Mouse (Mus musculus) mesoderm, embryonic 11.5 days (tissue): ENCODE measurements at regions not wholly inside any gene's neighbourhood (a gene's known extent, or its start where the extent isn't known, plus 50 kb on each side); places are given as distances from the start of the nearest gene placed in this dataset.
"Not testable (repeated sequence)": the region's sequence is repeated elsewhere in the genome, so short reads cannot be mapped to it uniquely, and the experiment has no call there.

Experiments used
- DNase-seq: peaks from one replicate; pipeline ENCODE4 v3.0.0-alpha.2; 2012; ENCODE audit warnings: low read depth, low spot score

DNA sequence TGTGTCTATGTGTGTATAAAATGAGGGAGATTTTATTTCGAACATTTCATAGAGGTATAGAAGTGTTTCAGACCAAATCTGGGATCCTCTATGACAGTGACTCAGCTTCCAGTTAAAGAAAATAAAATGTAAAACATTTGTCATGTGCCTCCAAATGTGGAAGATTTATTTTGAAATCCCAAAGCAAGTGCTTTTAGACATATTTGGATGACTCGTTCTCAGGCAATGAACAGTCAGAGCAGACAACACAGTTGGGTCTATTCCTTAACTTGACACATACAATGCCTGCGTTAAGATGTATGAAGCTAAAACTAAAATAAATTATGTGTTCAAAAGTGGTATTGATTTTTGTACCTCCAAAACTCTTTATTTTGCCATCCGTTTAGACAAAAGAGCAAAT, 830.4 kb upstream of the Grm7 start:
- DNase-seq: no peak

DNA sequence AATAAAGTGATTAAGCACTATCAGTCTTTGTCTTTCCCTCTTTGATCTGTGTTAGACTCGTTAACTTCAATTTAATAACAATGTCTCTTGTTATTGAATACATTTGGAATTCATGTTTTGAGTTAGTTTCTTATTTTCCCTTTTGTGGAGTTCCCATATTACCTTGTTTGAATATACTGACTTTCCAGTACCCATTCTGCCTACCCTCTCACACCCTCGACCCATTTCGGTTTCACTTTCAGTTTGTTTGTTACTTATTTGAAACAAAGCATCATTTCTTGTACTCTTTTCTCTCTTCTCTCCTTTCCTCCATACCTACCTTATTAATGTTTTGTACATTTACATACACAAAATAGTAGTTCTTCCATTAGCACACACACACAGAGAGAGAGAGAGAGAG, 797.1 kb upstream of the Grm7 start:
- no peak for DNase-seq

DNA sequence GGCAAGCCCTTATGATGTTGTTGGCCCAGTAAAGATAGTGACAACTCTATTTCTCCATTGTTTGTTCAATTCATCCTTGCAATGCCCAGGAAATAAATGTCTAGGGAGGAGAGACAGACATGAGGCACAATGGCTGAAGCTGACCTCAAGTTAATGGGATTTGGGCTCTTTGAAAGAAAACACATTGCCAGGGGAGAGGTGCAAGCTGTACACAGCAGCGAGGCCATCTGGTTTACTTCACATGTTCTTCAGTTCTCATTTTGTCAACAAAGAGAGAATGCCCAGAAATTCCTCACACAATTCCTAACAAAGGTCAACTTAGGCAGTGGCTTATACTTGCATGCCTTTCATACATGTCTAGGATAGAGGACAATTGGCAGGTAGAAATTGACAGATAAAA, 789.6 kb upstream of the Grm7 start:
- no peak for DNase-seq

DNA sequence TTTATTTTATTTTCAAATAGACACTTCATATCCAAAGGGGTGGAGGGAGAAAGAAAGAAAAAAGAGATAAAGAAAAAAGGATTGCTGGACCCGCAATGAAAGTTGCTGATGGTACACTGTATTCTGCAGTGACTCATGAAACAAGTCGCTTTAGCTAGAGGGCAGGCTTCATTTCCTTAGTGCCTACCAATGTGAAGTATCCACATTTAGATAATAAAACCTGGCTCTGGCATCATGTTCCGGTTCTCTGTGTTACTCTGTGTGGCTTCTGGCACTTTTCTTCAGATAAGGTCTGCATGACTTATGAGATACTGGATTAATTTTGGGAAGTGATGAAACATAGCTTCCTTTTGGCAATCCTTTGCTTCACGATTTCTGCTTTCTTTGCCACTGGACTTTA, 782.0 kb upstream of the Grm7 start:
- DNase-seq: no peak

DNA sequence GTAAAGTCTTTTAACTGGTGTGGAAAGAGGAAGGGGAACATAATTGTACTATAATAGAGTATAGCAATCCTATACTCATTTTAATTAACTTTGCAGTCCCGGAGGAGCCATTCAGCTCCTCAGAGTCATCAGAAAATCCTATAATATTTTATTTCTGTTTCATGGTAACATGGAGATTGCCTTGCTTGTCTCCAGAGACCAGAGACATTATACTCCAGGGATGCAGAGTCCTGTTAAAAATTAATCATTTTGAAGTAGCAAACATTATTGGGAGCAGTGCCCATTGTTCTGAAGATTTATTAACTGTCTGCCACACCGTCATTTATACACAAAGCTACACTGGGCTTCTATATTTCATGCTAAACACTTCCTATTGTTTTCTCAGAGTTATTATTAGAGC, 771.2 kb upstream of the Grm7 start:
- peak; percentile 45 for DNase-seq

DNA sequence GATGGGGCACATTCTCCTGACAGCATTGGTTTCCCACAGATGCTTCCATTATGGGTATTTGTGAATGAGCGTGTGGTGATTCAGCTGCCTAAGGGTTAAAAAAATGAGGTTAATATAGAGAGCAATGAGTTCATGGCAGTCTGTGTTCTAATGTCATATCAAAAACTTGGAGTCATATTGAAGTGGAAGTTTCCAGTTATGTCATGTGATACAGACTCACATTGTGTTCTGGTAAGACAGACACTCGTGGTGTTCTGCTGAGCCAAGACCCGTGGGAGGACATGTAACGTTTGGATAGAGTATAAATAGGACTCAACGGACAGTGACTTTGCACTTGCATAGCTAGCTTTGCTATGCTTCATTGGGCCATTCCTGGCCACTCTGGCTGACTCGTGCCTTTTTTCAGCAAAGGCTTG, 770.7 kb upstream of the Grm7 start:
- DNase-seq: peak; percentile 5

DNA sequence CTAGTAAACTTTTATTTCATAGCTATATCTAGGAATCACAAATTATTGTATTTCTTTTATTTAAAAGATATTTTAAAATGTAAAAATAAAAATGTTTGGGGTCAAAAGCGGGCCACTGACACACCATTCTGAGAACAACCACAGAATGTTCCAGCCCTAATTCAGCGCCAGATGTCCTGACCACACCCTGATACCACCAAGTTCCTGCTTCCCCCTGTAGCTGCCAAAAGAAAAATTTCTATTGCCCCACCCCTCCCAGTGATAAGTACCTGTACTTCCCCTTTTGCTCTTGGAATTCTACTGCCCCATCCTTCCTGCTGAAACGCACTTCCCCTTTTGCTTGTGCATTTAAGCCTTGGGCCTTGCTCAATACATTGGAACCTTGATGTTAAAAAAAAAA, 769.8 kb upstream of the Grm7 start:
- DNase-seq: not testable (repeated sequence)

DNA sequence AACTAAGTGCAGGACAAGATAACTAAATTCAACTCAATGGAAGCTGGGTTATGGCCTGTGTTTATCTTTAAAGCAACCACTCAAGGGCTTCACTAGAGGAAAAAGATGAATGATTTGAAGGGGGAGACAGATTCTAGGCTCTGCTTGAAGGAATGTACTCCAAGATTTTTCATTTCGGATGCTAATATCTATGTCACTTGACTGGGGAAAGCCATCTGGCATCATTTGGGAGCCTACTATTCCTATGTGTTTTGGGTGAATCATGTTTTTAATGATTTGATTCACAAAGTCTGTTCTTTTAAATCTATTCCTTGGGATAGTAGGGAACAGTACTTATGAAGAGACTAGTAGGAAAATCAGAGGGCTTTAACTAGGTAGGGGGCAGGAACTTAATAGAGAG, 766.2 kb upstream of the Grm7 start:
- no peak for DNase-seq

DNA sequence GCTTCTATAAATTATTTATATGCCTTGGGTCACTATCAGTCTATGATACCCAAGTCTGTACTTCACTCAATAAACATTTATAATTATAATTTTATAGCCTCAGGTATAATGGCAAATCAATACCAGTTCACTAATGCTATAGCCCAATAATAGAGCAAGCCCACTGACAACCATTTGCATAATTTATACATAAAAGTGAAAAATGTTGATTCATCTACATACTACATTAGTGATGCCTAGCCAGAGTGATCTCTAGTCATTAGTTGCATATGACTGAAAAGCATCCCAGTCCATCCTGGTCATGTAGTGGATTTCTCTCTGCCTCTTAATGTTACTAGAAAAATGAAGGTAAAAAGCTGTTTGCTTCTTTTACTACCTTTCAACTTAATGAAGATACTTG, 721.6 kb upstream of the Grm7 start:
- DNase-seq: no peak

DNA sequence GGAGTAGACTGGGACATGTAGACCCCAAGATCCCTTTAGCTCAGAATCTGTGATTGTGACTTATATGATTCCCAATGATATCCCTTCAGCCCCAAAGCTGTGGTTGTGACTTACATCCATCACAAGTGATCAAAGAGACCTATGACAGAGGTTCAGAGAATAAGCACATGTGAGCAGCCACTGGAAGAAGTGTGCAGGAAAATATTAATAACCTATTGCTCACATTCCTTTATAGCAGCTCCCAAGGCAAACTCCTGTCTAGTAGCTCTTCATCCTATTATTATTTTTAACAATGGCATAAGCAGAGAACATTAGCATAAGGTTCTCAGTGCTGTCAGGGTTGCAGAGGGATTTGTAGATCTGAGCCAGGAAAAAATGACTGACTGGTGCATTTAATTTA, 696.9 kb upstream of the Grm7 start:
- DNase-seq: no peak

DNA sequence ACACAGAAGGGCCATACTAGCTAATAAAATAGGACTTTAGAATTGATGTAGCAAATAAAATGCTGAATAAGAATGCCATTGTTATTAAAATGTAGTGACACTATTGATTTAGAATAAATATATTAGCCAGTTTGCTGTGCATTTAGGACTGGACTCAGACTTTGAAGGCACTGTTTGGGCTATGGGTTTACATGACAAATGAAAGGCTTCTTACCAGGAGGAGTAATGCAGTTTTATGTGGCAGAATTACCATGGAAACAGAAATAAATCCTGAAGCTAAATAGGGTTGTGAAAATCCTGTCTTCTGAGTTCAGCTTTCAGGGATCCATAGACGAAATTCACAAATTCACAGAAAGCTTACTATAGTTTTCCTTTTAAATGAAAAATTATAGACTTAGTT, 696.5 kb upstream of the Grm7 start:
- DNase-seq: no peak

DNA sequence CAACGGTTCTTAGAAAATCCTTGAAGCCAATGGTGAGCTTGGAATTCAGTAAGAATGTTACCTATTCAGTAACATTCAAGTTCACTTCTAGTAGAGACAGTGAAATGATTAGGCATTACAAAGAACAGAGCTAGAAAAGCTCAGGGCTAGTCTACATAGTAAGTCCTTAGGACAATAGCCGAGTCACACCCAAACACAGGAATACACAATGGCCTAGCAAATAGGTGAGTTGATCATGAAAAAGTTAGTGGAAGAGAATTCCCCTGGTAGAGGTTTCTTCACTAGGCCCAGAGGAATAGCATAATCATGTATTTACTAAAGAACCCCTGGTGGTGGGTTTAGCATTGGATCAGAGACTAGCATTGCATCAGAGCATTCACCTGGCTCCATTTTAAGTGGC, 687.5 kb upstream of the Grm7 start:
- not testable (repeated sequence) for DNase-seq
